Mouse (Mus musculus) olfactory bulb, adult 2 months (tissue): ENCODE results near the gene Mpzl1. TPM values are rescaled to one million over a fixed set of nuclear protein-coding genes. Genes with fewer than 3 reads are reported as not detected.

Source experiments
- H3K27ac ChIP-seq: fragments of 200-500 bp; 2 replicates; pipeline ENCODE4 v1.5.1; 2012; ENCODE audit warnings: low read depth, low read length; ENCODE audit not compliant: insufficient read depth
- H3K4me1 ChIP-seq: fragments of 200-500 bp; 2 replicates; pipeline ENCODE4 v1.6.1; 2012; ENCODE audit warnings: low read length; ENCODE audit not compliant: control insufficient read depth, insufficient read depth
- H3K4me3 ChIP-seq: fragments of 200-500 bp; 2 replicates; pipeline ENCODE4 v1.5.1; 2012; ENCODE audit warnings: mild to moderate bottlenecking, low read depth, low read length, moderate library complexity; ENCODE audit not compliant: insufficient read depth
- CTCF ChIP-seq: fragments of 200-500 bp; IDR thresholded peaks from 2 replicates; pipeline ENCODE4 v1.5.1; 2012; ENCODE audit warnings: low read depth, mild to moderate bottlenecking, low read length, moderate library complexity; ENCODE audit not compliant: insufficient read depth
- POLR2A ChIP-seq: fragments of 200-500 bp; IDR thresholded peaks from 2 replicates; pipeline ENCODE4 v1.6.1; 2012; ENCODE audit warnings: mild to moderate bottlenecking, low read depth, low read length, moderate library complexity; ENCODE audit not compliant: insufficient read depth
- WGBS: fragments of 180-500 bp; shearing (Covaris S2); methylation state at CpG from one replicate; pipeline ENCODE4 v1.1.7; 2018; 5-methylcytosine and 5-hydroxymethylcytosine counted together
- polyA plus RNA-seq: library from polyadenylated mRNA; stranded (reverse); fragments of >200 nt; gene quantifications from 2 replicates; pipeline ENCODE4 v1.2.4, GENCODE M21; 2012; ENCODE audit warnings: low replicate concordance; ENCODE audit not compliant: missing spikeins, insufficient read depth, insufficient read length

Gene Mpzl1
- polyA plus RNA-seq, 1 experiment, result not detected

DNA sequence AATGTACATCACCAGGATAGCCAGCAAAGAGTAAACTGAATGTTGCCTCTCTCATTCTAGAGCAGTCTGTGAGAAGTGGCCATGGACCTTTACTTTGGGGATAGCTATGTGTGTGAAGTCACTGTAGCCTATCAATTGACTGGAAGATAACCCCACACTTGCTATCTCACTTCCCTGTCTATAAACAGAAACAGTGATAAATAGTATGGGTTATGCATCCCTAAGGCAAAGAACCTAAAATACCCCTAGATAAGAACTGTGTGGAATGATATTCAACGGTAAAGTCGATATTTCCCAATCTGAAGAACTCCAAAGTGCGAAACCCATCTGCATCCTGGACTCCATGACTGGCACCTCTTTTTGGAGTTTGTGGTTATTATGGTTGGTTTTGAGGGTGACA lies 53.1 kb downstream of the Mpzl1 start:
- WGBS, result 89% methylated on average over 3 of the region's 3 CpGs
- H3K4me1 ChIP-seq, result no peaks in the 10 kb centered on the region
- no peak overlapping the region for H3K27ac ChIP-seq
- TF ChIP-seq POLR2A, result no peak
- TF ChIP-seq CTCF, result no peak
- no peak overlapping the region for H3K4me3 ChIP-seq

DNA sequence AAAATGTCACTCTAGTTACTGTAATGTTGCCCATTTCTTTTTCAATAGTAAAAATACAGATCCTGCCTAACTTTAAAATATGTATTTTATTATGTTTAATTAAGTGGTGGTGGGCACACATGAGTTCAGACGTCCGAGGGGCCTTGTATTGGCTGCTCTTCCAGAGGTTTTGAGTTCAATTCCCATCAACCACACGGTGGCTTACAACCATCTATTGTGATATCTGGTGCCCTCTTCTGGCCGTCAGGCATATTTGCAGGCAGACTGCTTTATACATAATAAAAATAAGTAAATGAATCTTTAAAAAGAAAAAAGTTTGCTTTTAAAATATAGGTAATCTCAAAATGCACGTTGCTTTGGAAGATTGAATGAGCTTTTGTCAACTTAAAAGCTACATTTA lies 55.0 kb downstream of the Mpzl1 start:
- Histone ChIP-seq H3K27ac (no peak overlapping the region), H3K4me1 (no peaks in the 10 kb centered on the region), H3K4me3 (no peak overlapping the region)
- no peak for TF ChIP-seq CTCF
- TF ChIP-seq POLR2A, result no peak
- WGBS, result 59% methylated on average over 5 of the region's 5 CpGs

DNA sequence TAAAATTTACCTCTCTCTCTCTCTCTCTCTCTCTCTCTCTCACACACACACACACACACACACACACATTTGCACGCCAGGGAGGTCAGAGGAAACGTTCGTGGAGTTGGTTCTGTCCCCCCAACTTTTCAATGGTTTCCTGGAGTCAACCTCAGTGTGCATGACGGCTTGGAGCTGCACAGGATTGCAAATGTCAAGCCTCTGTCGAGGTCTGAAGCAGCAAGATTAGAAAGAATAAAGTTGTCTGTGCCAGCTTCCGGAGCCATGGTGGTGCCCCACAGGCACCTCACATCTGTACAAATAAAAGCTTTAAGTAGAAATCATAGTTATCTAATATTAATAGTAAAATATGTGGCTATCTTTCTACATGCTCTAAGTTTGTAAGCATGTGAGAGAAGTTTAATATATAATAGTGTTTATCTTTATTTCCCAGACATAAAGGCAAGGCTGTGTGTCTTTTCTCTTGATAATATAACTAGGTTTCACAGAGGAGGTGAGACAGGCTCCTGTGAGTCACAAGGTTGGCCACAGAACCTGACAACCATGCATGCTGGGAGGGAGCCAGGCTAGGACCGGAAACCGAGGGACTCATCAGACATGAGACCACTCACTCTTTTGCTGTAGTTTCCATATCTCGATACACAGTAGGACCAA lies 57.8 kb downstream of the Mpzl1 start:
- no peak overlapping the region for H3K27ac ChIP-seq
- H3K4me3 ChIP-seq, result no peak overlapping the region
- H3K4me1 ChIP-seq, result no peaks in the 10 kb centered on the region
- WGBS, result 86% methylated on average over 9 of the region's 9 CpGs
- TF ChIP-seq CTCF (no peak), POLR2A (no peak)

DNA sequence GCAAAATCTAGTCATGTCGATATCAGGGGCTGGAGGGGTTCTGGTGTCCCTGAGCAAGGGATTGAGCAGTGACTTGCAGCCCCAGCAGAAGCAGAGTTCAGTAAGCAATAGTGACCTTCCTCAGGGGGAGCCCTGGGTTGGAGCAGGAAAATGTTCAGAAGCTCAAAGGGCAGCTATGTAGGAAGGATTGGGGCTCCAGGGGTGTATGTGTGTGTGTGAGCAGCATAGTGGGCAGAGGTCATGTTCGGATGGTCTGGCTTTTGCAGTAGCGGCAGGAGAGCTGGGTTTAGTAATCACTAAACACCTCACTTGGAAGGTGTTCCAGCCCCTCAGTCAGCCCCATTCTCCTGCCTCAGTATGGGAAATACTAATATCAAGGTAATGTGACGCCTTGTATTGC lies 58.3 kb downstream of the Mpzl1 start:
- TF ChIP-seq POLR2A (no peak), CTCF (no peak)
- no peak overlapping the region for H3K27ac ChIP-seq
- 90% methylated on average over 4 of the region's 4 CpGs for WGBS

DNA sequence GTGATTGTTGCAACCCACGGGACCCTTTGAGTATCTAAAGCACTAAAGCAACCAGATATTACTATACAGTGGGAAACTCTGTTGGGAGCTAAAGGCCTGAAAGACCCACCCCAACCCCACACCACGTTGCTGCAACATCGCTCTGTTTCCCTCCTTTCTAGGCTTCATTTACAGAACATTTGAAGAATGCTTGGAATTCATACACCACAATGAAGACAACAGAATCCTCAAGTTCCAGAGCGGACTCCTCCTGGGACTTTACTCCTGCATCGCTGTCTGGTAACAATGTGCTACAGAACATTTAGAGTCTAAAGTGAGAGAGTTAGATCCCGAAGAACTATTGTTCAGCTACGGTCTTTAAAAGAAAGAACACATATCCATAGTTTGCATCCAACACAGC lies 66.9 kb downstream of the Mpzl1 start:
- TF ChIP-seq POLR2A (no peak), CTCF (no peak)

More for the DNA sequence above, 58.3 kb downstream of the Mpzl1 start:
- no peak overlapping the region for H3K4me3 ChIP-seq
- no peaks in the 10 kb centered on the region for H3K4me1 ChIP-seq

DNA sequence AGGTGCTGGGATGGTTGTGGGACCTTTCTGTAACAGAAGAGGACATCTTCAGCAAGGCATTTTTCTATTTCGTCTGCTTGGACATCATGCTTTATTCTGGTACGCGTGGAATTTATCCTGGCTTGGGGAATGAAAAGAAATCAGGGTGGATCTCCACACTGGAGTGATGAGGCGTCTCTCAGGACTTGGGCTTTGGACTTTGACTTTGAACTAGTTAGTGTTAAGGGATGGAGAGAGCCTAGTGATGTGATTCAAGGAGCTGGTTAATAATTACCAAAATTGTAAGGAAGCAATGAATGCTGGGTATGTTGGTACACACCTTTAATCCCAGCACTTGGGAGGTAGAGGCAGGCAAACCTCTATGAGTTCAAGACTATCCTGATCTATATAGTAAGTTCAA lies 69.1 kb downstream of the Mpzl1 start:
- H3K4me1 ChIP-seq, result no peaks in the 10 kb centered on the region
- no peak overlapping the region for H3K4me3 ChIP-seq
- H3K27ac ChIP-seq, result no peak overlapping the region
- TF ChIP-seq POLR2A (no peak), CTCF (no peak)
- WGBS, result 95% methylated on average over 4 of the region's 4 CpGs

More for the DNA sequence above, 66.9 kb downstream of the Mpzl1 start:
- no peaks in the 10 kb centered on the region for H3K4me1 ChIP-seq
- 86% methylated on average over 7 of the region's 7 CpGs for WGBS
- no peak overlapping the region for H3K4me3 ChIP-seq
- no peak overlapping the region for H3K27ac ChIP-seq

DNA sequence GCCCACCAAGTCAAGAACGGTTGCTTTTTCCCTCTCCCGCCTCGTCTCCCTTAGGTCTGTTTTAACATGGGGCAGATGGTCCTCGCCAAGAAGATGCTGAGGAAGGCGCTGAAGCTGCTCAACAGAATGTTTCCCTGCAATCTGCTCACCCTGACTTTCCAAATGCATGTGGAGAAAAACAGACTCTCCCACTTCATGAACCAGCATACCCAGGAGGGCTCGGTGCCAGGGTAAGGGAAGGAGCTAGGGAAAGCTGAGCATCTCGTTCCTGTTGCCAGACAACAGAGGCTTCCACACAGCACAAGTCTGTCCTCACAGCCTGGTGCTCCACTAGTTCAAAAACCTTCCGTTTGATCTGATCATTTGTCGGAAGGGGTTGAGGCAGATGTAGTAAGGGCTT lies 75.3 kb downstream of the Mpzl1 start:
- WGBS, result 72% methylated on average over 9 of the region's 9 CpGs
- no peak overlapping the region for H3K27ac ChIP-seq
- no peak overlapping the region for H3K4me3 ChIP-seq
- TF ChIP-seq POLR2A, result no peak
- H3K4me1 ChIP-seq, result no peaks in the 10 kb centered on the region

DNA sequence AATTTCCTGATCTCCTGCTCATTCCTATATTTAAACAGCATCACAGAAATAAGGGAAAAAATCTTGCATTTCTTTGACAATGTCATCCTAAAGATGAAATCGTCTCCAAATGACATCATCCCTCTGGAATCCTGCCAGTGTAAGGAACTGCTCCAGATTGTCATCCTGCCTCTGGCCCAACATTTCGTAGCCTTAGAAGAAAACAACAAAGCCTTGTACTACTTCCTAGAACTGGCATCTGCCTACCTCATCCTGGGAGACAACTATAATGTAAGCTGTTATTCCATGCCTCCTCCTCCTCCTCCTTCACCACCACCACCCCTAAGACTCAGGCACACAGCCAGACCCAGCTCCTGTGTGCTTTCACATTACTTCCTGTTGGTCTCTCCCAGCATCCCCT lies 77.6 kb downstream of the Mpzl1 start:
- Histone ChIP-seq H3K27ac (no peak overlapping the region), H3K4me1 (no peaks in the 10 kb centered on the region), H3K4me3 (no peak overlapping the region)
- TF ChIP-seq POLR2A (no peak), CTCF (no peak)
- 51% methylated on average over 2 of the region's 2 CpGs for whole genome bisulfite sequencing

Other genes starting within 250 kb of the Mpzl1 start
- gene Dcaf6, start 174.1 kb downstream of the Mpzl1 start, polyA plus RNA-seq, result not detected in 2 replicates
- gene Mpc2, start 173.9 kb downstream of the Mpzl1 start, polyA plus RNA-seq, result not detected in 2 replicates
- gene Adcy10, start 149.4 kb downstream of the Mpzl1 start, polyA plus RNA-seq, result not detected in 2 replicates
- 138 and 395 TPM in 2 replicates for gene Rcsd1, start 75.2 kb upstream of the Mpzl1 start, polyA plus RNA-seq
- not detected in 2 replicates for gene Creg1, start 129.2 kb upstream of the Mpzl1 start, polyA plus RNA-seq
- 189 TPM in 1 of 2 replicates, not detected in the other for gene Cd247, start 154.1 kb upstream of the Mpzl1 start, polyA plus RNA-seq